Mouse (Mus musculus) cerebellum, adult 2 months (tissue): ENCODE data around the gene Aldoart1.

Experiments
- CTCF ChIP-seq: fragments of 200-500 bp; IDR thresholded peaks from 2 replicates; pipeline ENCODE4 v1.5.1; 2011; ENCODE audit warnings: low read depth, mild to moderate bottlenecking, control low read depth, low read length, moderate library complexity, borderline replicate concordance; ENCODE audit not compliant: insufficient read depth
- POLR2A ChIP-seq: fragments of 200-500 bp; IDR thresholded peaks from 2 replicates; pipeline ENCODE4 v1.6.1; 2011; ENCODE audit warnings: low read length, control low read depth, borderline replicate concordance; ENCODE audit not compliant: insufficient read depth

GRCm38 (mm10) chr4:72843025-72843424, 9.4 kb downstream of the Aldoart1 start:
- TF ChIP-seq CTCF (no peak), POLR2A (no peak)
